Mouse (Mus musculus) C2C12 (cell line): Measurements from ENCODE around the gene Kcnk13.

ENCODE experiments used
- CEBPB ChIP-seq: IDR thresholded peaks from one replicate; pipeline ENCODE4 v1.6.1; 2011; ENCODE audit warnings: low read depth, mild to moderate bottlenecking, control low read depth, moderate library complexity
- CTCF ChIP-seq: IDR thresholded peaks from one replicate; pipeline ENCODE4 v1.5.1; 2011; ENCODE audit not compliant: control insufficient read depth, insufficient read depth, insufficient read length
- FOSL1 ChIP-seq: IDR thresholded peaks from one replicate; pipeline ENCODE4 v1.8.0; 2011; ENCODE audit warnings: mild to moderate bottlenecking, low read length; ENCODE audit not compliant: poor library complexity, insufficient read depth, severe bottlenecking
- MAX ChIP-seq: IDR thresholded peaks from one replicate; pipeline ENCODE4 v1.6.1; 2011; ENCODE audit warnings: mild to moderate bottlenecking, control low read depth
- MYOD1 ChIP-seq: IDR thresholded peaks from one replicate; pipeline ENCODE4 v1.6.1; 2011; ENCODE audit warnings: low read depth; ENCODE audit not compliant: control insufficient read depth, insufficient read length
- MYOG ChIP-seq: IDR thresholded peaks from one replicate; pipeline ENCODE4 v1.6.1; 2011; ENCODE audit not compliant: control insufficient read depth, insufficient read length; ENCODE audit errors: extremely low read depth
- USF1 ChIP-seq: IDR thresholded peaks from one replicate; pipeline ENCODE4 v1.6.1; 2011; ENCODE audit warnings: low read depth, mild to moderate bottlenecking, control low read depth, moderate library complexity

- TF ChIP-seq USF1 = no peak
- TF ChIP-seq MAX = no peak
- no peak for TF ChIP-seq MYOG
- no peak for TF ChIP-seq CTCF
- no peak for TF ChIP-seq FOSL1
- TF ChIP-seq MYOD1 = no peak
- TF ChIP-seq CEBPB = no peak
These were observed 8.5 kb downstream of the Kcnk13 start for GRCm38 (mm10) chr12:99972825-99973224.
